Mouse (Mus musculus) olfactory bulb, adult 2 months (tissue): Measurements from ENCODE around the gene Dpysl4.

ENCODE experiments used
- CTCF ChIP-seq: fragments of 200-500 bp; IDR thresholded peaks from 2 replicates; pipeline ENCODE4 v1.5.1; 2012; ENCODE audit warnings: low read depth, mild to moderate bottlenecking, low read length, moderate library complexity; ENCODE audit not compliant: insufficient read depth
- POLR2A ChIP-seq: fragments of 200-500 bp; IDR thresholded peaks from 2 replicates; pipeline ENCODE4 v1.6.1; 2012; ENCODE audit warnings: mild to moderate bottlenecking, low read depth, low read length, moderate library complexity; ENCODE audit not compliant: insufficient read depth

GRCm38 (mm10) chr7:139075054-139075794 is 10.6 kb upstream of the Dpysl4 start:
- TF ChIP-seq POLR2A = no peak
- no peak for TF ChIP-seq CTCF
